Mouse (Mus musculus): ENCODE measurements around the gene Rara.

GRCm38 (mm10) chr11:98939084-98939952, 11.7 kb downstream of the Rara start:
- TF ChIP-seq POLR2A (IDR thresholded peaks at IDR 0.05; ENCODE audit: insufficient read depth, low read depth, low read length) (no peak), EP300 (IDR thresholded peaks at IDR 0.05; ENCODE audit: insufficient read depth, low read depth, low read length) (no peak), CTCF (IDR thresholded peaks at IDR 0.05) (no peak)

Measured in heart, adult 2 months (tissue).